Mouse (Mus musculus) cerebral cortex, adult 2 months (tissue): Measurements from ENCODE around the gene Cilp2.

ENCODE experiments used
- WGBS: fragments of 180-500 bp; shearing (Covaris S2); methylation state at CpG from one replicate; pipeline ENCODE4 v1.1.7; 2018; 5-methylcytosine and 5-hydroxymethylcytosine counted together

The Cilp2 gene

DNA sequence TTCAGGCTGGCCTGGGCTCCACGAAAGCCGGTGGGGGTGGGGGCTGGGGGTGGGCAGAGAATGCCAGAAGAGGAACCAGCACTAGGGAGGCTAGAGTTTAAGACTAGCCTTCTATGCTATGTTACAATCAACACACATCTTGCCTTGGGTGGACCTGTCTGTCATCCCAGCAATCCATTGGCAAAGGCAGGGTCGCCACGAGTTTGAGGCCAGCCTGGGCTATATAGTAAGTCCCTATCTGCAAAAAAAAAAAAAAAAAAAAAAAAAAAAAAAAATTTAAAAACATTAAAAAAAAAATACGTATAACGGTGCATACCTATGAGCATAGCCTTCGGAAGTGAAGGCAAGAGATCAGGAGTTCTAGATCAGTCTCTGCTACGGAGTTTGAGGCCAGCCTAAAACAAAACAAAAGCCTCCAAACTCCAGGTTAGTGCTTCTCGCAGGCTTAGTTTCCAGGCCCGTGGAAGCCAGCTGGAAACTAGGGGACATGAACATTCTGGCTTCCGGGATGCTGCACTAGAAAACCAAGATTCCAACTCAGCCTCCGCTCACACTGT lies 13.5 kb upstream of the Cilp2 start:
- 8% methylated on average over 12 of the region's 12 CpGs for WGBS

DNA sequence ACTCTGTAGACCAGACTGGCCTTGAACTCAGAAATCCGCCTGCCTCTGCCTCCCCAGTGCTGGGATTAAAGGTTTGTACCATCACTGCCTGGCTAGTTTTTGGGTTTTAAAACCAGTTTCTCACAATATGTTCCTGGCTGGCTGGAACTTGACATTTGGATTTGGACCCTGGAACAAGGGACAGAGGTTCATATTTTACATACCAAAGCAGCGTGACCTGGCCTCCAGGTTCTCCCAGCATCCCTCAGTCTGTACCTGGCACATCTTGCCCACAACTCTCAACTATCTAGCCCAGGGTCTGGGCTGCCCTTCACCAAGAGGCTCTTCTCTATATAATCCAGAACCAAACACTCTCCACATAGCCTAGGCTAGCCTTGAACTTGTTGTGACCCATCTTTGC lies 12.4 kb upstream of the Cilp2 start:
- WGBS = 98% methylated on average over 2 of the region's 2 CpGs

DNA sequence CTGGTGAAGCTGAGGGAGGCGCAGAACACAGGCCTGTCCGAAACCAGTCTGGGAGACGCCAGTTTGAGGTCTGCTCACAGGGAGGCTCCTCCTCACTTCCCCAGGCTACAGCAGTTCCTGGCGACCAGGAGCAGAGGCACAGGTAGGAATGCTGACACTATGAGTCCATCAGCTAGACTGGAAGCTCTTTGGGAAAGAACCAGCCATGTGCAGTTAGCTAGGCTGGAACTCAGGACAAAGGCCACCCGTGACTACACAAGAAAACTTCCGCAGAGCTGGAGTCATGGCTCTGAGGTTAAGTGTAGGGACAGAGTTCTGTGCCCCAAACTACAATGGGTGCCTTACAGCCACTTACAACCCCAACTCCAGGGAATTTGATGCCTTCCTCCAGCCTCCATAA lies 10.4 kb upstream of the Cilp2 start:
- WGBS = 81% methylated on average over 6 of the region's 6 CpGs

DNA sequence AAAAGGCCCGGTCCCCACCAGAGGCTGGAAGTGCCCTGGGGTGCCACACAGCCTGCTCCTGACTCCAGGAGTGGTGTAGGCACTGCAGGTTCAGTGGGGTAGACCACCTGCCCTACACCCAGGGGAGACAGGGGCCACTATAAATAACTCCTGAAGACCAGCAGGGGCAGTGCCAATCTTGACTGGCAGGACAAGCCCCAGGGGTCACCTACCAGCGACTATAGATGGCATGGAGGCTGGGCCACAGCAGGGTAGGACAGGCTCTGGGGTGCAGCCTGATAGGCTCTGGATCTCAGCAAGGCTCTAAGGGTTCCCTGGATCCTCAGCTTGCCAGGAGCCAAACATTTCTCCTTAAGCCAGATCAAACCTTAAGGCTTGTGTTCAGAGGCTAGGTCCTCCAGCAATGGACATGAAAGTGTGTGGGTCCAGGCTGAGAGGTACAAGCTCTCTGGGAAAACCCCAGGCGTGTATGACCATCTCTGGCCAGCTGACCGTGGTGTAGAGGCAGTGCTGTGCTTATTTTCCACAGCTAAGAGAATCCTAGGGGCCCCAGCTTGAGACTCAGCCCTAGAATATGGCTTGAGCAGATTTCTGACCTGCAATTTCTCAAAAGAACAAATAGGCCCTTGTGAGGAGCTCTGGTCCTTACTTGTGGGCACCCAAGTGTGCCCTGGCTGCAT lies 8.4 kb upstream of the Cilp2 start:
- WGBS = 71% methylated on average over 4 of the region's 4 CpGs

DNA sequence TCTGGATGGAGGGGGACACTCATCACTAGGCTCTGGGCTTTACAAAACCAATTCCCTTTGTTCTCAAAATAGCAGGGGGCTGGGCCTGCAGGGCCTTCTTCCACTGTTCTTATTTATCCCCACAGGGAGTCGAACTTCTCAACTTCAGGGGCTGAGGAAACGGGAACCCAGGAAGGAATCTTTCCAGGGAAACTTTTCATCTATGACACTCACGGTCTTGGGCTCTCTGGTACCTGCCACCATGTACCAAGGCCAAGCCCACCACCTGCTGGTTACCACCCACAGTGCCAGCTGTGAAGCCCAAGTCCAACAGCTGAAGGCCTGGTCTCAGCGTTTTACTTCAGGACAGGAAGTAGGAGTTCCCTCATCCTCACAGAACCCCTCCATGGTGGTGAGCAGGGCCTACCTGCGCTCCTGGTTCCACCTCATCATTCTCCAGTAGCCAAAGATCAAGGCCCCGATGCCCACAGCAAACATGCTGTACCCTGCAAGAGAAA lies 7.4 kb upstream of the Cilp2 start:
- 52% methylated on average over 6 of the region's 6 CpGs for WGBS

DNA sequence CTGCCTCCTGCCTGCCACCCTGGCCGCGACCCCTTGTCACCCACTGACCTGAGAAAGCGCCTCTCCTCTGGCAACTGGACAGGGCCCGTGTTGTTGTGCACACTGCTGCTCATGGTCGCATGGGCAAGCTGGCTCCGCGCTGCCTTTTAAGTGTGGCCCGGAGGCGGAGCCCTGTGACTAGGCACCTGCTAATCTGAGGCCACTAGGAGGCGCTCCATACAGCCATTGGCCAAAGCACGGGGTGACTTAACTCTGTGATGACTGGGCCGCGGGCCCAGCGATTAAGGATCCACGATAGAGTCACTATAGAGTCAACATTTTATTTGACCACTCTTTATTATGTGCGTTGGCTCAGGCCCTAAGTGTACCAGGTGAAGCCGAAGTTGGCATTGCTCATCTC lies 6.4 kb upstream of the Cilp2 start:
- 41% methylated on average over 17 of the region's 17 CpGs for WGBS

DNA sequence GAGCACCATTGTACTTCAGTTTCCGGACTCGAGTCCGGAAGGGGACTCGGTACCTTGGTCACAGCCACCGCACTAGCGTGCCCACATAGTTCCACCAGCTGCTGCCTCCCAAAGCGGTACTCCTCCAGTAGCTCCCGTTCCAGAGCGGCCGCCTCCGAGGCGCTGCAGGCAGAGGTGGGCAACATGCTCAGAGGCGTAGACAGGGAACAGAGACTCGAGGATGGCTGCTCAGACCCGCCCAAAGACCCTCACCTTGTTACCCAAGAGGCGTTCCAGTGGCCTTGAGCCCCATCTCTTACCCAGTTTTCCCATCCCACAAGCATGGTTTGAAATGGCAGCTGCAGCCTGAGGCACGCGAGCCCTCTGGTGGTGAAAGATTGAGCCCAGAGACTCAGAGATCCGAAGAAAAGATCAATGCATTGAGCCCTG lies 3.3 kb upstream of the Cilp2 start:
- 26% methylated on average over 19 of the region's 19 CpGs for WGBS

DNA sequence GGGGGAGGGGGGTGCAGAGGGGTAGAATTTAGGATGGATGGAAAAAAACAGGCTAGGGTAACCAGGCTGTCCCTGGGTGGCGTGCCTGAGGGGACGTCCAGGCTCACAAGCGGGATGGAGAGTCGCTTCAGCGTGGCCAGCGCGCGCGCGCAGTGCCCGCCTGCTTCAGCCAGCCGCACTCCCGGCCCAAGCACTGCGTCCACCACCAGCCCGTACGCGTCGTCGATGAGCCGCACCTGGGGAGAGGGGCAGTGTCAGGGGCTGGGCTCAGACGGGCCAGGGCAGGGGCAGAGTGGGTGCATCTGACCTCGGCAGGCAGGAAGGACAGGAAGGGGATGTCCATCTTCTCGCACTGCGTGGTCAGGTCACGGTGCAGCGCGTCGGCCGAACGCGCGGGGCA lies 1.4 kb upstream of the Cilp2 start:
- WGBS = 11% methylated on average over 30 of the region's 32 CpGs

DNA sequence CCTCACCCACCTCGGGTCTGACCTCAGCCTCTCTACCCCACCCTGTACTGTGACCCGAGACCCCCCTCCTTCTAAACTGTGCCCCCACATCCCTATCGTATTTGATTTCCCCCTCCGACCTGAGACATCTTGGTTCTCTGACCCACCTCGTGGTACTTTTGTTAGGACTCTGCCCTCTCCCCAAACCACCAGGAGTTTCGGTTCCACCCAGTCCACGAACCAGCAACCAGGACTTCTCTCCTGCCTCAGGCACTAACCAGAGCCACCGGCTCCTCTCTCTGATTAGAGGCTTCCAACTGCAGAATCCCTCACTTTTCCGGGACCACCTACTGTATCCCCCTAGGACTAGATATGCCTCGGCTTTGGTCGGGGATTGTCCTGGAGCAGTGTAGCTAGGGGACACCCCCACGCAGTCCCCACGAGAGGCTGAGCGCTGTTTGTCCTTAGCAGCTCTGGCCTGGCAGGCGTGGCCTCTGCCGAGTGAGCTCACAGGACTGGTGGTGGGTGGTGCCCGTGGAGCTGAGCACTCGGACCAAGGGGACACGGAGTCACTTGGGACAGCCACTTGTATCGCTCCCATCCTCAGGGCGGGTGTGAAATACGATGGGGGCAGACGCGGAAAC lies 868 bp upstream of the Cilp2 start:
- WGBS = 8% methylated on average over 24 of the region's 24 CpGs

DNA sequence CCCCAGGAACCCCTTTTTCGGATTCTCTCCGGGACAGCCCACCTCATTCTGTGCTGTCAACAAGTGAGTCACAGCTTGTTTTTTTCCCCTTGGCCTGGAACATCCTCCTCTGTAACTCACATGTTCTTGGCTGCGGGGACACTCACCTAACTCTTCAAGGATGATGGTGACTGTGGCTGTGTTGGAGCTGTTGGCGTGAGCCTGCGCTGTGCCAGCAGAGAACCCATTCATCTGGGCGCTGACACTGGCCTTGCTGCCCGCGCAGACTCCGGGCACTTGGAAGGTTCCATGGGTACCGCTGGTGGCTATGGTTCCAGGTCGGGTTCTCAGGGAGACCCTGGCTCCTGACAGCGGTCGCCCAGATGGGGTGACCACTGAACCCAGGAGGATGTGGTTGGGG lies 3.3 kb downstream of the Cilp2 start:
- 79% methylated on average over 13 of the region's 13 CpGs for WGBS

DNA sequence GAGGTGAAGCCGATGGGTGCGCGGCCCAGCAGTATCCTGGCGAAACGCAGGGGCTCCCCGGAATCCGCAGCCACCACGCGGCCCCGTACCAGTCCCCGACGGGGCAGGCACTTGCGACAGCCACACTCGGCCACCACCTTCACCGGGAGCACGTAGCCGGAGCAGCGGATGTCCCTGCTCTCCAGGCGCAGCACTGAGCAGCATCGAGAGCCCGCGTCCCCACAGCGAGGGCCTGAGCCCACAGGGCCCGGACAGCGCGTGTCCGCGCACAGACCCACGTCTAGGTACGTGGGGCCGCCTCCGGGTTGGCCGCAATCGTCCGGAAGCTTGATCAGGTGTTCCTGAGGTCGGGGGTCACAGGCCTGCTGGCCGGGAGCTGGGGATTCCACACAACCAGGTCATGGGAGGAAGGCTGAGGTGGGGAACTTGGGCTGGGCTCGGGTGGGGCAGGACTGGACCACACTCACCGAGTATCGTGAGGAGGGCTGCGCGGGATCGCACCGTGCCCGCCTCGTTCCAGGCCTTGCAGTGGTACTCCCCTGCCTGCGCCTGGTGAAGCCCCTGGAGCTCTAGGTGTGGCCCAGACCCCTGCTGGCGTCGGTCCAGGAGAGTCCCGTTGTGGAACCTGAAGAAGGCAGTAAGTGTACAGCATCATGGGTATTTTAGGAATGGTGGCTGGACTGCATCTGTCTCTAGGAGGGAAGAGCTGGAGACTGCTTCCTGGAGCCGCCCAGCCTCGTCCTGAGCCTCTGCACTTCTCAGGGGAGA lies 4.5 kb downstream of the Cilp2 start:
- 26% methylated on average over 52 of the region's 52 CpGs for WGBS

DNA sequence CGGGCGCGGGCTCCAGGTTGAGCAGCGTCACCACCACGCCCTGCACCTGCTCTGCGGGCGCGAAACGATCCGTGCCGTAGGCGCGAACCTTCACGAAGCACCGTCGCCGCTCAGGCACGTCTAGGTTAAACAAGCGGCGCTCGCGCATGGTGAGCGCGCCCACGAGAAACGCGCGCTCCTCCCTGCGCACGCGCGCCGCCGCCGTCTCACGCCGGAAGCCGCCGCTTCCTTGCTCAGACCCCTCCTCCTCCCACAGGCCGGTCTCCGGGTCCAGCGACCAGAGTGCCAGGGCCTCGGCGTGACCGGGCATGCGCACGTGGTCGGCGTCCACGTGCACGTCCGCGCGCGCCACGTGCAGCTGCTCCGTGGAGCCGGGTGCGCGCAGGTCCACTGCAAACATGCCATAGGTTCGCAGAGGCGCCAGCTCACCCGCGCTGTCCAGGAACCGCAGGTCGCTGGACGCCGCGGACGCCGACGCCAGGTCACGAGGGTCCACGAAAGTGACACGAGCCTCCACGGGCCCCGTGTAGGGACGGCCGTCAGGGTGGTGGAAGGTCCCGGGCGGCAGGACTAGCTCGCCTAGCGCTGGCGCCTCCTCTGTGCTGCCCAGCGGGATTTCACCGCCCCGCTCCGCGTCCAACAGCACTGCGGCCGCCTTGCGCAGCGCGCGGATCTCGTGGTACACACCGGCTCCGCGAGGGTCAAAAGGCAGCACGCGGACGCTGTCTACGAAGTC lies 5.3 kb downstream of the Cilp2 start:
- WGBS = 5% methylated on average over 95 of the region's 103 CpGs

DNA sequence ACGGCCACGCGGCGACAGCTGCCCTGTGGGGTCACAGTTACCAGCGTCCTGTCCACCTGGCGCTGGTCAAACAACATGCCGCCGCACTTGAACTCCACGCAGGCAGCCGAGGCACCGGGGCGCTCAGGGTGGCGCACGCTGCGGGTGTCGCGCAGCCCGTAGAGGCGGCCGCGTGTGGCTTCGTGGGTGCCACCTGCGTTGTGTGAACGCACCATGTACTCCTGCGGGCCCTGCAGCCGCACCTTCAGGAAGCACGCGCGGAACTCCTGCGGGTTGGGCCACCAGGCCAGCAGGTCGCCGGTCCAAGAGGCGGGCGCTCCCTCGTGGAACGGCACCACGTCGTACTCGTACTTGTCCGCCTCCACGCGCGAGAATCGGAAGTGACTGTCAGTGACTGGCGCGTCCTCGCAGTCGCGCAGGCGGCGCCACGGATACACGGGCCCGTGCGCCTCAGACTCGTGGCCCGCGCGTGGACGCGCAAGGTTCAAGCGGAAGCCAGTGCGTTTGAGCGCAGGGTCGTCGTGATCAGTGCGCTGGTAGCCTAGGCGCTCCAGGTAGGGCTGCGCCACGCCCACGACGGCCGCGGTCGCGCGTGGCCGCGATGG lies 6.1 kb downstream of the Cilp2 start:
- WGBS = 14% methylated on average over 79 of the region's 79 CpGs

DNA sequence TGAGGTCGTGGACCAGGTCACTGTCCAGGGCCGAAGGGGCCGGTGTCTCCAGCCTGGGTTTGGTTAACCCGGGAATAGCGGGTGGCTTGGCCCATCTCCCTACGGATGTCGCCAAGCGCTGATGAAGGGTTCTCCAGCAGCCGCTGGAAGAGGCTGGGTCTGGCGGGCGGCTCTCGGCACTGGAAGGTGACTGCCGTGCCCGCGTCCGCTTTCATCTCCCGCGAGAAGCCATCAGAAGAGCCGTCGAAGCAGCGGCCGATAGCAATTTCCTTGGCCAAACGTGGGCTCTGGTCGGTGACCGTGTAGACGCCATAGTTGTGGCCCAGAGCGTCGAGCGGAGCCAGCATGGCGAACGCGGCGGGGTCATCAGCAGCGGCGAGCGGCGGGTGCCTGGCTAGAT lies 6.6 kb downstream of the Cilp2 start:
- WGBS = 31% methylated on average over 37 of the region's 37 CpGs

DNA sequence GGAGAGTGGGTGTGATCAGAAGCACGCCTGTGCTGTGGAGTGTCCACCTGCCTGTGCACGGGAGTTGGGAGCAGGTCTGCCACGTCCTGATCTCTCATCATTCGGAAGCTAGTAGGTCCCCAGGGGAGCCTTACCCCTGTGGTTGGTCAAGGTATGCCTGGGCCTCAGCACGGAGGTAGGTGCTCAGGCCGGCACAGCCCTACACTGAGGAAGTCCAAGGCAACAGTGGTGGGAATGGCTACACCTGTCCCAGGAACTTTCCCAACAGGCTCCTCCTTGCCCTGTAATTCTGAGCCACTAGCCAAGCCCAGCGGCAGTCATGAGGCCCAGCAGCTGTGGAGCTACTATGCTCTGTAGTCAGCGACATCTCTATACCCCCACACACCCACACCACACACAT lies 7.8 kb downstream of the Cilp2 start:
- 86% methylated on average over 8 of the region's 8 CpGs for WGBS

DNA sequence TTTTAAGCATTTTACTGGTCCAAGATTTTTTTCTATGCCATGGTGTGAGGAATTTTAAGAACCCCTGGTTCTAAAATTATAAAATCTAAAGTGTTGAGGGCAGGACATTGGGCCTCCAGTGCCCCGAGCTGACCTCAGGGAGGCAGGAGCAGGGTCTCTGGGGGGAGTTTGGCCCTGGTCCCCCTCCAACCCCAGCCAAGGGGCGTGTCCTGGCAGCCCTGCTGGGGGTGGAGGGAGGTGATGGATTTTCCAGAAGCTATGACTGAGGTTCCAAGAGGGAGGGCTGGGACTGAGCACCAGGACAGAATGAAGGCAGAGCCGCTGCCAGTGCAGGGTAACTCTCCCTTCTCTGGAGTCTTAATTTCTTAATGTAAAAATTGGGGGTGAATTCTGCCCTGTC lies 9.5 kb downstream of the Cilp2 start:
- 57% methylated on average over 3 of the region's 3 CpGs for WGBS

DNA sequence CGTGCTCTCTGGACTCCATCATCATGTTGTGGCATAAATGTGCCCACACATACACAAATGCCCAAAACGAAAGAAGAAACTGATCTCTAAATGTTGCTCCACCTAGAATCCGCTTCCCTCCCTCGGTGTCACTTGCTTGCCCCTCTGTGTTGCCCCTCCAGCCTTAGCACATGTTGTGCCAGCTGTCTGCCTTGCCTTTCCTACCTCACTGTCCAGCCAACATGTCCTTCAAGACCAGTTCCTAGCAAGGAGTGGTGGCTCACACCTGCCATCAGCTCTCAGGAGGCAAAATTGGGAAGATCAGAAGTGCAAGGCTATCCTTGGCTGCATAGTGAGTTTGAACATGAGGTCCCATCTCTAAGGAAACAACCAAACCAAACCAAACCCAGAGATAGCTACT lies 10.1 kb downstream of the Cilp2 start:
- WGBS = 76% methylated on average over 4 of the region's 4 CpGs

DNA sequence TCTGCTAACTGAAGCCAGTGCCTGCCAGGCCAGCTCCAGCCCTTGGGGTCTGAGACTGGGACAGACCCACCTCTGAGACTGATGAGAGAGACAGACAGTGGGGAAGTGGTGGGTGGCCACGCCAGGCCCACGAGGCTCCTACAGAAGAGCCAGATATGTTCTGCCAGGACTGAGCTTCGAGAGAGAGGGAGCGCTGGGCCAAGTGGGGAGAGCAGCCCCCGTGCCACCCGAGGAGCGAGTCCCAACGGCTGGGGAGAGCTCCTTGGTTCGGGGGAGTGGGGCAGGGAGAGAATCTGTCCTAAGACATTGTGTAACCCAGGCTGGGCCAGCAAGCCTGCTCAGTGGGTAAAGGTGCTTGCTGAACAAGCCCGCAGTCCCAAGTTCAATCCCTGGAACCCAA lies 10.5 kb downstream of the Cilp2 start:
- 69% methylated on average over 10 of the region's 10 CpGs for WGBS

DNA sequence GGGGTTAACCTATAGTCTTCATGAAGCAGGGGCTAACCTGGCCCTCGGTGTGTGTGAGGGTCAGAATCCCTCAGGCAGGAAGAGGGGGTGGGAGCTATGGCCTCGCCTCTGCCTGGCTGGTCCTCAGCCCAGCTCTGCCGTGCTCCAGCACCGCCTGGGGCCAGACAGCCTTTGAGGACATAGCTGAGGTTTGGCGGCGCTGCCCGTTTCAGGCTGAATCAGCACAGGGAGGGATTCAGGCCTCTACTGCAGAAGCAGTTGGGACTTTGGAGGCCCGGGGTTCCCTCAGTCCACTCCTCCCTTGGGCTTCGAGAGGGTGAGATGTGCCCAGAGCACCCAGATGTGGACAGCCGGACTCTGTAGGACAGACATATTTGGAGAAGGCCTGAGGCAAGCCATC lies 11.4 kb downstream of the Cilp2 start:
- 60% methylated on average over 10 of the region's 10 CpGs for WGBS

DNA sequence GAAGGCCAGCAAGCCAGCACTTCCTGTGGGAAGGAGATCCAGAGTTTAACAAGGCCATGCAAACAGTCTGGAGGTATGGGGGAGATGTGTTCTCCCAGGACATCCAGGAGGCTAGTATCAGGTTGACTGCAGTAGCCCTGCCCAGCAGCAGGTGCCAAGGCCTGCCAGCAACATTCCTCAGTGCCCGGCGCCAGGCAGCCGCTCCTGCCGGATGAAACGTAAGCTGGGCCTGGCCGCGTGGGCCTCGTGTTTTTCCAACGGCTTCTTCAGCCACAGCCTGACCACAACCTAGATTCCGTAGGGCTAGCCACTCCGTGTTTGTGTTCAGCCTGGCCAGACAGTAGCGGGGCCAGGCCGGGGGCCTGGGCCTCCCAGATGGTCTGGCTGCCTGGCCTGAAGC lies 12.8 kb downstream of the Cilp2 start:
- WGBS = 82% methylated on average over 13 of the region's 13 CpGs

DNA sequence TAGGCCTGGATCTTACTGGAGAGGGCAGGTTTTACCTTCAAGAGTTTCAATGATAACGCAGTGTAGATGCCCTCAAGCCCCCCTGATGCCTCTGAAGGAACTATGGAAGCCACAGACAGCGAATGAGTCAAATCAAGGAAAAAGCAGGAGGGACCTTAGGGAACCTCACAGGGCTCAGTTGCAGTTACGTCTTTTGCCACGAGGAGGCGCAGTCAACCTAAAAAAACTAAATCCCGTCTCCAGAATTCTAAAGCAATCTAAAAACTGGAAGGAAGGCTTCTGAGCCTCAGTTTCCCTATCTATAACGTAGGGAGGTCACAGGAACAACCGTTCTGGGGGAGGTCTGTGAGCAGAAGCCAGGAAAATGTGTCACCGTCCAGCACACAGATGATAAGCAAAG lies 13.3 kb downstream of the Cilp2 start:
- WGBS = 15% methylated on average over 9 of the region's 9 CpGs

DNA sequence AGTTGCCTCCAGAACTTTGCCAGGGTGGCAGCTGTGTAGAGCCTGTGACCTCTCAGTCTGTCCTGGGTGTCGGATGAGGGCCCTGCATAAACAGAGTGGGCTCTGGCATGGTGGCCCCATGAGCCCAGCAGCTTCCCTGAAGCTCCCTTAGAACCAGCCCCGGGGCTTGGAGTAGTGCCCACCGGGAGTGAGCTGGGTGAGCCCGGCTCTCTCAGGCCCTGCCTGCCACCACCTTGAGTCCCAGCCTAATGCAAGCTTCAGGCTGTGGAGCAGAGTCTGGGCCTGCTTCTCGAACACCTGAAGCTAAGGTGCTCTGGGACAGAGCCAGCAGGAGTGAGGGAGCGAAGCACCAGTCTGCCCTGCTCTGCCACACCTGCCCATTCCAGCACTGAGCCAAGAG lies 16.6 kb downstream of the Cilp2 start:
- WGBS = 81% methylated on average over 6 of the region's 6 CpGs
